Mouse (Mus musculus): ENCODE results near the gene Mis18bp1. TPM values are rescaled to one million over a fixed set of nuclear protein-coding genes. Genes with fewer than 3 reads are reported as not detected.
"Not testable (repeated sequence)": the region's sequence is repeated elsewhere in the genome, so short reads cannot be mapped to it uniquely, and the experiment has no call there.

Gene Mis18bp1
- polyA plus RNA-seq, 1 experiment from 2014 or later: 35.0 TPM

- peaks cover 33% of the 10 kb centered on the region for H3K36me3 ChIP-seq
- H3K9me3 ChIP-seq (replicated peaks): no peaks in the 10 kb centered on the region
- WGBS: 85% methylated on average over 7 of the region's 7 CpGs
- no peak overlapping the region for H3K4me3 ChIP-seq
- no peak overlapping the region for H3K9ac ChIP-seq
- no peaks in the 10 kb centered on the region for H3K4me1 ChIP-seq (replicated peaks)
- no peak overlapping the region for H3K27ac ChIP-seq
- no peaks in the 10 kb centered on the region for H3K27me3 ChIP-seq
- H3K4me2 ChIP-seq: no peak overlapping the region
- ATAC-seq (replicated peaks; ENCODE audit: insufficient number of reproducible peaks, insufficient read depth, low FRiP score, low read depth): no peak
These were observed 53.4 kb downstream of the Mis18bp1 start for GRCm38 (mm10) chr12:65118968-65119367.

- 65% methylated on average over 3 of the region's 3 CpGs for WGBS
- H3K9ac ChIP-seq; ATAC-seq (replicated peaks; ENCODE audit: insufficient number of reproducible peaks, insufficient read depth, low FRiP score, low read depth); H3K27ac ChIP-seq; H3K4me3 ChIP-seq; H3K9me3 ChIP-seq (replicated peaks); H3K27me3 ChIP-seq; H3K36me3 ChIP-seq; H3K4me2 ChIP-seq; H3K4me1 ChIP-seq (replicated peaks): not testable (repeated sequence)
These were observed 57.4 kb downstream of the Mis18bp1 start for GRCm38 (mm10) chr12:65114978-65115377.

- Histone ChIP-seq H3K9ac (no peak overlapping the region), H3K9me3 (replicated peaks) (no peaks in the 10 kb centered on the region), H3K27ac (no peak overlapping the region), H3K4me1 (replicated peaks) (no peaks in the 10 kb centered on the region), H3K4me2 (no peak overlapping the region), H3K36me3 (peaks cover 4% of the 10 kb centered on the region), H3K27me3 (no peaks in the 10 kb centered on the region), H3K4me3 (no peak overlapping the region)
- WGBS: 83% methylated on average over 4 of the region's 4 CpGs
- no peak for ATAC-seq (replicated peaks; ENCODE audit: insufficient number of reproducible peaks, insufficient read depth, low FRiP score, low read depth)
These were observed 58.5 kb downstream of the Mis18bp1 start for GRCm38 (mm10) chr12:65113925-65114324.

- Histone ChIP-seq H3K4me3 (no peak overlapping the region), H3K27me3 (no peaks in the 10 kb centered on the region), H3K4me2 (no peak overlapping the region), H3K9me3 (replicated peaks) (no peaks in the 10 kb centered on the region), H3K9ac (no peak overlapping the region), H3K4me1 (replicated peaks) (no peaks in the 10 kb centered on the region), H3K36me3 (peaks cover 7% of the 10 kb centered on the region), H3K27ac (no peak overlapping the region)
- 94% methylated on average over 1 of the region's 1 CpGs for WGBS
- ATAC-seq (replicated peaks; ENCODE audit: insufficient number of reproducible peaks, insufficient read depth, low FRiP score, low read depth): no peak
These were observed 59.6 kb downstream of the Mis18bp1 start for GRCm38 (mm10) chr12:65112811-65113210.

GRCm38 (mm10) chr12:65111503-65111902, 60.9 kb downstream of the Mis18bp1 start:
- Histone ChIP-seq H3K27me3 (no peaks in the 10 kb centered on the region), H3K4me1 (replicated peaks) (no peaks in the 10 kb centered on the region), H3K9ac (no peak overlapping the region), H3K4me2 (no peak overlapping the region), H3K36me3 (peaks cover 5% of the 10 kb centered on the region), H3K27ac (no peak overlapping the region), H3K4me3 (no peak overlapping the region), H3K9me3 (replicated peaks) (no peaks in the 10 kb centered on the region)
- ATAC-seq (replicated peaks; ENCODE audit: insufficient number of reproducible peaks, insufficient read depth, low FRiP score, low read depth): no peak
- WGBS: 83% methylated on average over 3 of the region's 3 CpGs

GRCm38 (mm10) chr12:65108746-65109145, 63.7 kb downstream of the Mis18bp1 start:
- no peak overlapping the region for H3K4me3 ChIP-seq
- H3K9ac ChIP-seq: no peak overlapping the region
- H3K9me3 ChIP-seq (replicated peaks): no peaks in the 10 kb centered on the region
- H3K27me3 ChIP-seq: no peaks in the 10 kb centered on the region
- peaks cover 24% of the 10 kb centered on the region for H3K36me3 ChIP-seq
- no peak overlapping the region for H3K27ac ChIP-seq
- 74% methylated on average over 1 of the region's 1 CpGs for WGBS
- H3K4me1 ChIP-seq (replicated peaks): no peaks in the 10 kb centered on the region
- no peak for ATAC-seq (replicated peaks; ENCODE audit: insufficient number of reproducible peaks, insufficient read depth, low FRiP score, low read depth)
- H3K4me2 ChIP-seq: no peak overlapping the region

Other genes with a start within 250 kb of the Mis18bp1 start
- gene Klhl28, start 207.1 kb downstream of the Mis18bp1 start, polyA plus RNA-seq (2015; fragmentation: Nextera tagmentation; extraction: Ambion mirVana): 8.9 and 10.9 TPM in 2 replicates
- gene Togaram1, start 206.8 kb downstream of the Mis18bp1 start, polyA plus RNA-seq (2015; fragmentation: Nextera tagmentation; extraction: Ambion mirVana): 14.0 and 16.5 TPM in 2 replicates
- gene Prpf39, start 136.3 kb downstream of the Mis18bp1 start, polyA plus RNA-seq (2015; fragmentation: Nextera tagmentation; extraction: Ambion mirVana): 27.8 and 31.2 TPM in 2 replicates
- gene Fkbp3, start 98.6 kb downstream of the Mis18bp1 start, polyA plus RNA-seq (2015; fragmentation: Nextera tagmentation; extraction: Ambion mirVana): 404 and 579 TPM in 2 replicates
- 4.9 and 5.1 TPM in 2 replicates for gene Fancm, start 97.0 kb downstream of the Mis18bp1 start, polyA plus RNA-seq (2015; fragmentation: Nextera tagmentation; extraction: Ambion mirVana)
- not detected in 2 replicates for gene Wdr20rt, start 52.9 kb upstream of the Mis18bp1 start, polyA plus RNA-seq (2015; fragmentation: Nextera tagmentation; extraction: Ambion mirVana)

Data from heart, embryonic 15.5 days (tissue).